In the genomic region with DNA sequence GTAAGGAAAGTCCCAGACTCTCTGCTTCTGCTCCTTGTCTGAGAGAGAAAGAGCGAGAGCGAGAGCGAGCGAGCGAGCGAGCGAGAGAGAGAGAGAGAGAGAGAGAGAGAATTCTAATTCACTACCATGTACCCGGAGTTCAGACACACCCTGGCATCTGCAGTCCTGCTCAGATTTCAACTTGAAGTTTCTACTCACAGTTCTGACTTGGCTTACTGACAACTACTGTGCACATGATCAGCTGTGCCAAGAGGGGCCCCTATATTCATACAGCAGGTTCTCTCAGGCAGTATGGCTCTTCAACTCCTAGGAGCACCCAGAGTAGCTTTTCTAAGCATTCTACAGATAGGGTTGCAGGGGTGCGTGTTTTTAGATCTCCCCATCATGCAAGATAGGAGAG, we compare ENCODE assay signal across 25 mouse cellular contexts. TPM values are rescaled to one million over a fixed set of nuclear protein-coding genes. Genes with fewer than 3 reads are reported as not detected.
DNase-seq lines count a peak whose midpoint lies in the region; ATAC-seq and TF ChIP-seq lines count a peak whose summit lies in the region.
"Had no signal": no experiment of that assay in that cellular context is flagged by ENCODE, and none has a peak within 500 bp of the region (broad histone marks: within the 10 kb centered on the region; RNA-seq: fewer than 3 reads in every experiment).

No protein-coding gene starts in this region.

- no peak overlapping the region for H3K4me2 ChIP-seq in embryonic facial prominence, embryonic 12.5 days (replicated peaks)
- no peak overlapping the region for H3K4me2 ChIP-seq in lung, embryonic 14.5 days
- peak overlapping the region; percentile 26 for H3K4me2 ChIP-seq in embryonic facial prominence, embryonic 13.5 days
- peak overlapping the region; percentile 27 for H3K4me2 ChIP-seq in limb, embryonic 14.5 days (replicated peaks; ENCODE audit: low read depth, low read length, severe bottlenecking)
- H3K4me2 ChIP-seq: forebrain, embryonic 15.5 days; liver, embryonic 12.5 days; midbrain, embryonic 15.5 days; neural tube, embryonic 13.5 days had no signal

- no peak for TF ChIP-seq CTCF in lung, embryonic 14.5 days (IDR thresholded peaks at IDR 0.05; ENCODE audit: low read depth)
- TF ChIP-seq CTCF in lung, adult 2 months (IDR thresholded peaks at IDR 0.05; ENCODE audit: insufficient read depth, low read length): no peak

- TF ChIP-seq POLR2A in lung, adult 2 months (IDR thresholded peaks at IDR 0.05; ENCODE audit: borderline replicate concordance, extremely low read depth, low read depth, low read length): no peak
- TF ChIP-seq POLR2A in limb, embryonic 14.5 days (IDR thresholded peaks at IDR 0.05; ENCODE audit: borderline replicate concordance, extremely low read depth, insufficient read depth, insufficient read length): no peak

- H3K4me3 ChIP-seq in embryonic facial prominence, embryonic 12.5 days: no peak overlapping the region
- H3K4me3 ChIP-seq in embryonic facial prominence, embryonic 10.5 days: no peak overlapping the region
- H3K4me3 ChIP-seq in lung, embryonic 14.5 days (ENCODE audit: low read depth, low read length): no peak overlapping the region
- H3K4me3 ChIP-seq in lung, adult 2 months (replicated peaks; ENCODE audit: extremely low read depth, low read depth, low read length): no peak overlapping the region
- H3K4me3 ChIP-seq in embryonic facial prominence, embryonic 13.5 days: no peak overlapping the region
- no peak overlapping the region for H3K4me3 ChIP-seq in limb, embryonic 14.5 days (replicated peaks; ENCODE audit: low read length)
- H3K4me3 ChIP-seq: forebrain, embryonic 15.5 days; heart, adult 2 months; hindbrain, embryonic 10.5 days; liver, embryonic 12.5 days; midbrain, embryonic 15.5 days; neural tube, embryonic 13.5 days had no signal

- H3K9ac ChIP-seq in embryonic facial prominence, embryonic 12.5 days: no peak overlapping the region
- H3K9ac ChIP-seq in lung, embryonic 14.5 days: no peak overlapping the region
- H3K9ac ChIP-seq in embryonic facial prominence, embryonic 13.5 days: no peak overlapping the region
- H3K9ac ChIP-seq in limb, embryonic 14.5 days (ENCODE audit: low read depth, low read length, severe bottlenecking): no peak overlapping the region
- H3K9ac ChIP-seq: forebrain, embryonic 15.5 days; liver, embryonic 12.5 days; midbrain, embryonic 15.5 days; neural tube, embryonic 13.5 days had no signal

- no peak for DNase-seq in embryonic facial prominence, embryonic 10.5 days (ENCODE audit: low spot score)
- DNase-seq in lung, embryonic 14.5 days: peak; percentile 50
- no peak for DNase-seq in lung, adult 2 months
- peak; percentile 75 for DNase-seq in limb, embryonic 14.5 days (ENCODE audit: low spot score)
- DNase-seq in adrenal gland, adult (ENCODE audit: inconsistent age in 2 of 2, low spot score in 1 of 2): no peak
- DNase-seq in adrenal gland, adult 18-20 months (ENCODE audit: low spot score in 2 of 2): no peak
- DNase-seq: adrenal gland, postnatal 36 days; cerebellum, adult 11 months; cerebellum, adult 9-11 months; gastrocnemius, postnatal 14 days; heart, adult 2 months; kidney, adult 18-20 months; kidney, postnatal 4 days; layer of hippocampus, adult 9-11 months; retina, postnatal 1 day; thymus, postnatal 36 days had no signal

- ATAC-seq in embryonic facial prominence, embryonic 12.5 days (ENCODE audit: insufficient number of reproducible peaks, insufficient read depth, low FRiP score, low TSS enrichment): no peak
- no peak for ATAC-seq in lung, embryonic 14.5 days (ENCODE audit: insufficient read depth)
- 0 out of 2 replicates have a peak, but pooled peaks have one; percentile 17 for ATAC-seq in embryonic facial prominence, embryonic 13.5 days (ENCODE audit: insufficient number of reproducible peaks, insufficient read depth, low FRiP score, low TSS enrichment, low read depth)
- peak; percentile 42; the same call in 1 of the 2 replicates for ATAC-seq in limb, embryonic 14.5 days (ENCODE audit: low FRiP score, low read depth)
- ATAC-seq: forebrain, embryonic 15.5 days; liver, embryonic 12.5 days; midbrain, embryonic 15.5 days had no signal

- no peaks in the 10 kb centered on the region for H3K36me3 ChIP-seq in embryonic facial prominence, embryonic 12.5 days
- H3K36me3 ChIP-seq in embryonic facial prominence, embryonic 10.5 days (replicated peaks): no peaks in the 10 kb centered on the region
- H3K36me3 ChIP-seq in lung, embryonic 14.5 days (ENCODE audit: insufficient read depth): no peaks in the 10 kb centered on the region
- no peaks in the 10 kb centered on the region for H3K36me3 ChIP-seq in embryonic facial prominence, embryonic 13.5 days
- no peaks in the 10 kb centered on the region for H3K36me3 ChIP-seq in limb, embryonic 14.5 days (ENCODE audit: control insufficient read depth, insufficient read depth, low read length)
- H3K36me3 ChIP-seq: forebrain, embryonic 15.5 days; hindbrain, embryonic 10.5 days; liver, embryonic 12.5 days; midbrain, embryonic 15.5 days; neural tube, embryonic 13.5 days had no signal

- whole genome bisulfite sequencing in embryonic facial prominence, embryonic 12.5 days: 81% methylated on average over 9 of the region's 9 CpGs
- 91% methylated on average over 9 of the region's 9 CpGs for WGBS in embryonic facial prominence, embryonic 10.5 days
- 79% methylated on average over 9 of the region's 9 CpGs for WGBS in lung, embryonic 14.5 days
- WGBS in lung, adult 2 months: 45% methylated on average over 9 of the region's 9 CpGs
- 70% methylated on average over 9 of the region's 9 CpGs for WGBS in embryonic facial prominence, embryonic 13.5 days
- WGBS in limb, embryonic 14.5 days: 72% methylated on average over 9 of the region's 9 CpGs

- peak overlapping the region; percentile 78 for H3K27ac ChIP-seq in embryonic facial prominence, embryonic 12.5 days
- H3K27ac ChIP-seq in embryonic facial prominence, embryonic 10.5 days (replicated peaks): no peak overlapping the region
- H3K27ac ChIP-seq in lung, embryonic 14.5 days (ENCODE audit: low read depth): no peak overlapping the region
- peak overlapping the region; percentile 73 for H3K27ac ChIP-seq in embryonic facial prominence, embryonic 13.5 days
- H3K27ac ChIP-seq in limb, embryonic 14.5 days (replicated peaks; ENCODE audit: low read depth, low read length): no peak overlapping the region
- H3K27ac ChIP-seq: forebrain, embryonic 15.5 days; heart, adult 2 months; hindbrain, embryonic 10.5 days; liver, embryonic 12.5 days; midbrain, embryonic 15.5 days had no signal

- no peaks in the 10 kb centered on the region for H3K27me3 ChIP-seq in embryonic facial prominence, embryonic 12.5 days
- H3K27me3 ChIP-seq in embryonic facial prominence, embryonic 10.5 days (replicated peaks; ENCODE audit: low read depth, poor library complexity, severe bottlenecking): no peaks in the 10 kb centered on the region
- H3K27me3 ChIP-seq in lung, embryonic 14.5 days (ENCODE audit: insufficient read depth, low read length): no peaks in the 10 kb centered on the region
- no peaks in the 10 kb centered on the region for H3K27me3 ChIP-seq in embryonic facial prominence, embryonic 13.5 days
- H3K27me3 ChIP-seq in limb, embryonic 14.5 days (ENCODE audit: control insufficient read depth, insufficient read depth, low read length): no peaks in the 10 kb centered on the region
- H3K27me3 ChIP-seq: forebrain, embryonic 15.5 days; liver, embryonic 12.5 days; midbrain, embryonic 15.5 days; neural tube, embryonic 13.5 days had no signal

- peaks cover 8% of the 10 kb centered on the region; the same call in 1 of the 2 replicates for H3K4me1 ChIP-seq in embryonic facial prominence, embryonic 12.5 days
- H3K4me1 ChIP-seq in embryonic facial prominence, embryonic 10.5 days: peaks cover 7% of the 10 kb centered on the region
- no peaks in the 10 kb centered on the region for H3K4me1 ChIP-seq in lung, embryonic 14.5 days (ENCODE audit: insufficient read depth)
- 0 out of 2 replicates have a peak, but pooled peaks cover 2% of the 10 kb centered on the region for H3K4me1 ChIP-seq in lung, adult 2 months (ENCODE audit: control insufficient read depth, insufficient read depth, low read length)
- peaks cover 18% of the 10 kb centered on the region for H3K4me1 ChIP-seq in embryonic facial prominence, embryonic 13.5 days
- H3K4me1 ChIP-seq in limb, embryonic 14.5 days (ENCODE audit: control insufficient read depth, insufficient read depth, low read length): peaks cover 20% of the 10 kb centered on the region
- H3K4me1 ChIP-seq: liver, embryonic 12.5 days; midbrain, embryonic 15.5 days had no signal

- H3K9me3 ChIP-seq in embryonic facial prominence, embryonic 12.5 days: no peaks in the 10 kb centered on the region
- H3K9me3 ChIP-seq in embryonic facial prominence, embryonic 10.5 days: no peaks in the 10 kb centered on the region
- no peaks in the 10 kb centered on the region for H3K9me3 ChIP-seq in lung, embryonic 14.5 days (ENCODE audit: low read depth, low read length)
- H3K9me3 ChIP-seq in embryonic facial prominence, embryonic 13.5 days: no peaks in the 10 kb centered on the region
- no peaks in the 10 kb centered on the region for H3K9me3 ChIP-seq in limb, embryonic 14.5 days (ENCODE audit: control insufficient read depth, low read length)
- H3K9me3 ChIP-seq: forebrain, embryonic 15.5 days; hindbrain, embryonic 10.5 days; liver, embryonic 12.5 days; midbrain, embryonic 15.5 days; neural tube, embryonic 13.5 days had no signal

RNA-seq across cellular contexts. Expression of gene Mymk, which starts 12.8 kb away (rescaled TPM):
- polyA plus RNA-seq in embryonic facial prominence, embryonic 12.5 days (2016; fragmentation: Nextera tagmentation; extraction: Ambion mirVana): 8.7 and 12.1 TPM in 2 replicates
- polyA plus RNA-seq in embryonic facial prominence, embryonic 10.5 days (2016; fragmentation: Nextera tagmentation; extraction: Ambion mirVana): 0.17 TPM in 1 of 2 replicates, not detected in the other
- 0.17 and 0.18 TPM in 2 replicates for polyA plus RNA-seq in lung, embryonic 14.5 days (2014; fragmentation: Nextera tagmentation; extraction: Ambion mirVana)
- polyA plus RNA-seq in lung, adult 2 months (2012; rRNA removed): 0.19 and 0.32 TPM in 2 replicates
- polyA plus RNA-seq in embryonic facial prominence, embryonic 13.5 days (2015; fragmentation: Nextera tagmentation; extraction: Ambion mirVana): 3.5 and 6.4 TPM in 2 replicates
- 46.8 and 60.5 TPM in 2 replicates for polyA plus RNA-seq in limb, embryonic 14.5 days (2012; rRNA removed)
- polyA plus RNA-seq in limb, embryonic 14.5 days (2014; fragmentation: Nextera tagmentation; extraction: Ambion mirVana): 47.8 and 70.4 TPM in 2 replicates
- not detected for total RNA-seq in adrenal gland, adult 18-20 months (2021)
- total RNA-seq: adrenal gland, postnatal 36 days; common myeloid progenitor, adult 5-6 weeks; heart, adult 2 months; megakaryocyte-erythroid progenitor cell, adult 5-6 weeks had no signal

RNA-seq across cellular contexts. Expression of gene Adamtsl2, which starts 20.0 kb away (rescaled TPM):
- 4.4 and 6.9 TPM in 2 replicates for polyA plus RNA-seq in embryonic facial prominence, embryonic 12.5 days (2016; fragmentation: Nextera tagmentation; extraction: Ambion mirVana)
- 2.1 and 3.0 TPM in 2 replicates for polyA plus RNA-seq in embryonic facial prominence, embryonic 10.5 days (2016; fragmentation: Nextera tagmentation; extraction: Ambion mirVana)
- 19.2 and 21.0 TPM in 2 replicates for polyA plus RNA-seq in lung, embryonic 14.5 days (2014; fragmentation: Nextera tagmentation; extraction: Ambion mirVana)
- 50.7 and 73.0 TPM in 2 replicates for polyA plus RNA-seq in lung, adult 2 months (2012; rRNA removed)
- 2.9 and 4.3 TPM in 2 replicates for polyA plus RNA-seq in embryonic facial prominence, embryonic 13.5 days (2015; fragmentation: Nextera tagmentation; extraction: Ambion mirVana)
- 16.1 and 21.5 TPM in 2 replicates for polyA plus RNA-seq in limb, embryonic 14.5 days (2012; rRNA removed)
- polyA plus RNA-seq in limb, embryonic 14.5 days (2014; fragmentation: Nextera tagmentation; extraction: Ambion mirVana): 9.3 and 12.9 TPM in 2 replicates
- 10 to 100 TPM; 20.4 to 23.7 TPM for total RNA-seq in adrenal gland, adult 18-20 months (2021)
- total RNA-seq: common myeloid progenitor, adult 5-6 weeks; megakaryocyte-erythroid progenitor cell, adult 5-6 weeks had no signal

RNA-seq across cellular contexts. Expression of gene Slc2a6, which starts 31.4 kb away (rescaled TPM):
- 1.0 and 1.9 TPM in 2 replicates for polyA plus RNA-seq in embryonic facial prominence, embryonic 12.5 days (2016; fragmentation: Nextera tagmentation; extraction: Ambion mirVana)
- 1.4 and 2.3 TPM in 2 replicates for polyA plus RNA-seq in embryonic facial prominence, embryonic 10.5 days (2016; fragmentation: Nextera tagmentation; extraction: Ambion mirVana)
- polyA plus RNA-seq in lung, embryonic 14.5 days (2014; fragmentation: Nextera tagmentation; extraction: Ambion mirVana): 0.28 and 0.35 TPM in 2 replicates
- polyA plus RNA-seq in lung, adult 2 months (2012; rRNA removed): 6.2 and 9.5 TPM in 2 replicates
- 0.44 and 0.84 TPM in 2 replicates for polyA plus RNA-seq in embryonic facial prominence, embryonic 13.5 days (2015; fragmentation: Nextera tagmentation; extraction: Ambion mirVana)
- 0.73 and 1.0 TPM in 2 replicates for polyA plus RNA-seq in limb, embryonic 14.5 days (2012; rRNA removed)
- 0.48 and 0.88 TPM in 2 replicates for polyA plus RNA-seq in limb, embryonic 14.5 days (2014; fragmentation: Nextera tagmentation; extraction: Ambion mirVana)
- 1 to 10 TPM in 1 of 2 experiments, under 1 TPM in 1; 0.33 to 1.1 TPM for total RNA-seq in adrenal gland, adult 18-20 months (2021)

RNA-seq across cellular contexts. Expression of gene Cacfd1, which starts 49.5 kb away (rescaled TPM):
- 94.1 and 96.9 TPM in 2 replicates for polyA plus RNA-seq in embryonic facial prominence, embryonic 12.5 days (2016; fragmentation: Nextera tagmentation; extraction: Ambion mirVana)
- 91.0 and 97.4 TPM in 2 replicates for polyA plus RNA-seq in embryonic facial prominence, embryonic 10.5 days (2016; fragmentation: Nextera tagmentation; extraction: Ambion mirVana)
- polyA plus RNA-seq in lung, embryonic 14.5 days (2014; fragmentation: Nextera tagmentation; extraction: Ambion mirVana): 48.4 and 58.8 TPM in 2 replicates
- polyA plus RNA-seq in lung, adult 2 months (2012; rRNA removed): 43.7 and 49.2 TPM in 2 replicates
- polyA plus RNA-seq in embryonic facial prominence, embryonic 13.5 days (2015; fragmentation: Nextera tagmentation; extraction: Ambion mirVana): 78.0 and 80.0 TPM in 2 replicates
- 82.9 and 94.2 TPM in 2 replicates for polyA plus RNA-seq in limb, embryonic 14.5 days (2012; rRNA removed)
- 65.3 and 68.6 TPM in 2 replicates for polyA plus RNA-seq in limb, embryonic 14.5 days (2014; fragmentation: Nextera tagmentation; extraction: Ambion mirVana)
- total RNA-seq in adrenal gland, adult 18-20 months (2021): 10 to 100 TPM; 46.9 to 62.8 TPM

Comparison
In these comparisons a context has a peak if more than half of its experiments do, and no peak if none do; other contexts are left out.
1. ATAC-seq: peak in embryonic facial prominence, embryonic 13.5 days (single experiment) and limb, embryonic 14.5 days (single experiment); none in embryonic facial prominence, embryonic 12.5 days (single experiment) and lung, embryonic 14.5 days (single experiment).
2. H3K27ac ChIP-seq: peak in embryonic facial prominence, embryonic 12.5 days (single experiment) and embryonic facial prominence, embryonic 13.5 days (single experiment); none in embryonic facial prominence, embryonic 10.5 days (single experiment), lung, embryonic 14.5 days (single experiment) and limb, embryonic 14.5 days (single experiment).
3. H3K4me2 ChIP-seq: peak in embryonic facial prominence, embryonic 13.5 days (single experiment) and limb, embryonic 14.5 days (single experiment); none in embryonic facial prominence, embryonic 12.5 days (single experiment) and lung, embryonic 14.5 days (single experiment).
4. DNase-seq: peak in lung, embryonic 14.5 days (single experiment) and limb, embryonic 14.5 days (single experiment); none in embryonic facial prominence, embryonic 10.5 days (single experiment), lung, adult 2 months (single experiment), adrenal gland, adult (0 of 2) and adrenal gland, adult 18-20 months (0 of 2).